Mouse (Mus musculus) kidney, adult 18-20 months (tissue): Measurements from ENCODE around the gene App.

Experiments used
- DNase-seq: peaks from one replicate; pipeline ENCODE4 v3.0.0; 2021

The App gene

GRCm38 (mm10) chr16:85012172-85012571 is 161.4 kb downstream of the App start:
- DNase-seq = no peak

GRCm38 (mm10) chr16:85010651-85011050 is 162.9 kb downstream of the App start:
- DNase-seq = no peak

- DNase-seq = no peak
Measured at GRCm38 (mm10) chr16:85008866-85009645, 164.5 kb downstream of the App start.

- no peak for DNase-seq
Measured at GRCm38 (mm10) chr16:85001939-85002556, 171.5 kb downstream of the App start.

- DNase-seq = no peak
Measured at GRCm38 (mm10) chr16:85000304-85000703, 173.3 kb downstream of the App start.

GRCm38 (mm10) chr16:84997551-84997950 is 176.0 kb downstream of the App start:
- no peak for DNase-seq

GRCm38 (mm10) chr16:84995441-84995867 is 178.1 kb downstream of the App start:
- DNase-seq = no peak

- DNase-seq = no peak
Measured at GRCm38 (mm10) chr16:84992888-84993287, 180.7 kb downstream of the App start.

GRCm38 (mm10) chr16:84991011-84991410 is 182.6 kb downstream of the App start:
- no peak for DNase-seq

- no peak for DNase-seq
Measured at GRCm38 (mm10) chr16:84989938-84990337, 183.6 kb downstream of the App start.

- no peak for DNase-seq
Measured at GRCm38 (mm10) chr16:84989476-84989875, 184.1 kb downstream of the App start.

GRCm38 (mm10) chr16:84987724-84988287 is 185.8 kb downstream of the App start:
- no peak for DNase-seq

- DNase-seq = no peak
Measured at GRCm38 (mm10) chr16:84986016-84986631, 187.4 kb downstream of the App start.

GRCm38 (mm10) chr16:84985340-84985739 is 188.2 kb downstream of the App start:
- no peak for DNase-seq

- DNase-seq = no peak
Measured at GRCm38 (mm10) chr16:84983428-84983827, 190.1 kb downstream of the App start.

GRCm38 (mm10) chr16:84982589-84982988 is 191.0 kb downstream of the App start:
- no peak for DNase-seq

GRCm38 (mm10) chr16:84978589-84978988 is 195.0 kb downstream of the App start:
- no peak for DNase-seq

GRCm38 (mm10) chr16:84974176-84974518 is 199.4 kb downstream of the App start:
- DNase-seq = no peak

GRCm38 (mm10) chr16:84973446-84974175 is 200.0 kb downstream of the App start:
- no peak for DNase-seq

- no peak for DNase-seq
Measured at GRCm38 (mm10) chr16:84971535-84972330, 201.8 kb downstream of the App start.

- DNase-seq = no peak
Measured at GRCm38 (mm10) chr16:84969026-84969425, 204.5 kb downstream of the App start.

GRCm38 (mm10) chr16:84966983-84967382 is 206.6 kb downstream of the App start:
- DNase-seq = no peak
